Mouse (Mus musculus) heart, postnatal 0 days (tissue): Measurements from ENCODE around the gene Nat8f2.

ENCODE experiments used
- CTCF ChIP-seq: IDR thresholded peaks from 2 replicates; pipeline ENCODE4 v1.5.1; 2016; ENCODE audit warnings: antibody characterized with exemption, control low read depth, low read depth
- EP300 ChIP-seq: IDR thresholded peaks from 2 replicates; pipeline ENCODE4 v1.6.1; 2016; ENCODE audit warnings: antibody characterized with exemption, low read depth

- TF ChIP-seq CTCF (no peak), EP300 (no peak)
Observed at GRCm38 (mm10) chr6:85823382-85824090, 45.4 kb downstream of the Nat8f2 start.
